Mouse (Mus musculus) spleen, adult 18-20 months (tissue): Measurements from ENCODE around the gene Lrrc1.

Experiments
- DNase-seq, 2 experiments: peaks; one replicate each; pipeline ENCODE4 v3.0.0; 2022; ENCODE audit warnings: mixed read lengths in 2 of 2

The Lrrc1 gene

GRCm38 (mm10) chr9:77499084-77499483 lies 45.6 kb downstream of the Lrrc1 start:
- no peak for DNase-seq

GRCm38 (mm10) chr9:77498406-77498805 lies 46.3 kb downstream of the Lrrc1 start:
- DNase-seq, result no peak

- no peak for DNase-seq
Observed at GRCm38 (mm10) chr9:77497173-77497572, 47.5 kb downstream of the Lrrc1 start.

- no peak for DNase-seq
Observed at GRCm38 (mm10) chr9:77496540-77497062, 48.1 kb downstream of the Lrrc1 start.

GRCm38 (mm10) chr9:77494307-77494706 lies 50.4 kb downstream of the Lrrc1 start:
- no peak for DNase-seq

- no peak for DNase-seq
Observed at GRCm38 (mm10) chr9:77488611-77489010, 56.1 kb downstream of the Lrrc1 start.

- DNase-seq, result no peak
Observed at GRCm38 (mm10) chr9:77487427-77487826, 57.2 kb downstream of the Lrrc1 start.

- no peak for DNase-seq
Observed at GRCm38 (mm10) chr9:77485915-77486314, 58.8 kb downstream of the Lrrc1 start.

- DNase-seq, result no peak
Observed at GRCm38 (mm10) chr9:77484751-77485150, 59.9 kb downstream of the Lrrc1 start.

GRCm38 (mm10) chr9:77483559-77483958 lies 61.1 kb downstream of the Lrrc1 start:
- no peak for DNase-seq

GRCm38 (mm10) chr9:77482281-77482680 lies 62.4 kb downstream of the Lrrc1 start:
- no peak for DNase-seq

- no peak for DNase-seq
Observed at GRCm38 (mm10) chr9:77481380-77481779, 63.3 kb downstream of the Lrrc1 start.

- DNase-seq, result no peak
Observed at GRCm38 (mm10) chr9:77480574-77481319, 63.9 kb downstream of the Lrrc1 start.

GRCm38 (mm10) chr9:77480001-77480400 lies 64.7 kb downstream of the Lrrc1 start:
- no peak for DNase-seq

- DNase-seq, result no peak
Observed at GRCm38 (mm10) chr9:77478166-77478920, 66.3 kb downstream of the Lrrc1 start.

- no peak for DNase-seq
Observed at GRCm38 (mm10) chr9:77474535-77474934, 70.1 kb downstream of the Lrrc1 start.

- no peak for DNase-seq
Observed at GRCm38 (mm10) chr9:77472557-77472956, 72.1 kb downstream of the Lrrc1 start.

- no peak for DNase-seq
Observed at GRCm38 (mm10) chr9:77471646-77472220, 72.9 kb downstream of the Lrrc1 start.

- DNase-seq, result no peak
Observed at GRCm38 (mm10) chr9:77469791-77470607, 74.7 kb downstream of the Lrrc1 start.

- DNase-seq, result no peak
Observed at GRCm38 (mm10) chr9:77466926-77467325, 77.7 kb downstream of the Lrrc1 start.

GRCm38 (mm10) chr9:77465401-77465800 lies 79.3 kb downstream of the Lrrc1 start:
- DNase-seq, result no peak

- DNase-seq, result no peak
Observed at GRCm38 (mm10) chr9:77463861-77464260, 80.8 kb downstream of the Lrrc1 start.

- no peak for DNase-seq
Observed at GRCm38 (mm10) chr9:77463195-77463594, 81.5 kb downstream of the Lrrc1 start.
